Mouse (Mus musculus): Measurements from ENCODE around the gene Ptpn3. TPM values are rescaled to one million over a fixed set of nuclear protein-coding genes. Genes with fewer than 3 reads are reported as not detected.

The Ptpn3 gene
- polyA plus RNA-seq (2012; rRNA removed): 1.1 and 1.2 TPM in 2 replicates

- TF ChIP-seq CTCF (IDR thresholded peaks at IDR 0.05; ENCODE audit: extremely low read depth, insufficient read depth, insufficient read length, insufficient replicate concordance): no peak
- no peak for TF ChIP-seq POLR2A (IDR thresholded peaks at IDR 0.05; ENCODE audit: low read depth, low read length)
- H3K27ac ChIP-seq (ENCODE audit: insufficient read depth, low read length): peak within 1 kb of the TSS; percentile 53
- peak in 1 of 2 experiments; percentile 14 for DNase-seq (ENCODE audit: low read depth in 1 of 2, low spot score in 2 of 2)
- peaks cover 11% of the 10 kb centered on the region for H3K27me3 ChIP-seq (ENCODE audit: control insufficient read depth, insufficient read depth, low read length)
- no peaks in the 10 kb centered on the region for H3K4me1 ChIP-seq (ENCODE audit: control insufficient read depth, insufficient read depth, insufficient read length)
- H3K36me3 ChIP-seq (ENCODE audit: control insufficient read depth, insufficient read depth, low read length): no peaks in the 10 kb centered on the region
- H3K4me3 ChIP-seq (ENCODE audit: extremely low read depth, insufficient read depth, insufficient read length): peak within 1 kb of the TSS; percentile 63
- WGBS: 1% methylated on average over 42 of the region's 42 CpGs
Observed at GRCm38 (mm10) chr4:57301410-57302313, at the start of gene Ptpn3. TSS of gene Ptpn3 (minus strand) at chr4:57301837.

GRCm38 (mm10) chr4:57350541-57350940 is 48.9 kb upstream of the Ptpn3 start:
- H3K4me1 ChIP-seq (ENCODE audit: control insufficient read depth, insufficient read depth, insufficient read length): no peaks in the 10 kb centered on the region
- 60% methylated on average over 2 of the region's 2 CpGs for WGBS
- no peaks in the 10 kb centered on the region for H3K36me3 ChIP-seq (ENCODE audit: control insufficient read depth, insufficient read depth, low read length)
- H3K27ac ChIP-seq (ENCODE audit: insufficient read depth, low read length): no peak overlapping the region
- TF ChIP-seq POLR2A (IDR thresholded peaks at IDR 0.05; ENCODE audit: low read depth, low read length) (no peak), CTCF (IDR thresholded peaks at IDR 0.05; ENCODE audit: extremely low read depth, insufficient read depth, insufficient read length, insufficient replicate concordance) (no peak)
- no peaks in the 10 kb centered on the region for H3K27me3 ChIP-seq (ENCODE audit: control insufficient read depth, insufficient read depth, low read length)
- H3K4me3 ChIP-seq (ENCODE audit: extremely low read depth, insufficient read depth, insufficient read length): no peak overlapping the region
- no peak for DNase-seq (ENCODE audit: low read depth in 1 of 2, low spot score in 2 of 2)

GRCm38 (mm10) chr4:57343996-57344395 is 42.4 kb upstream of the Ptpn3 start:
- TF ChIP-seq POLR2A (IDR thresholded peaks at IDR 0.05; ENCODE audit: low read depth, low read length): no peak
- no peak for TF ChIP-seq CTCF (IDR thresholded peaks at IDR 0.05; ENCODE audit: extremely low read depth, insufficient read depth, insufficient read length, insufficient replicate concordance)
- Histone ChIP-seq H3K27ac (ENCODE audit: insufficient read depth, low read length) (no peak overlapping the region), H3K36me3 (ENCODE audit: control insufficient read depth, insufficient read depth, low read length) (no peaks in the 10 kb centered on the region), H3K27me3 (ENCODE audit: control insufficient read depth, insufficient read depth, low read length) (no peaks in the 10 kb centered on the region), H3K4me1 (ENCODE audit: control insufficient read depth, insufficient read depth, insufficient read length) (no peaks in the 10 kb centered on the region), H3K4me3 (ENCODE audit: extremely low read depth, insufficient read depth, insufficient read length) (no peak overlapping the region)
- no peak for DNase-seq (ENCODE audit: low read depth in 1 of 2, low spot score in 2 of 2)
- 92% methylated on average over 7 of the region's 7 CpGs for WGBS

- Histone ChIP-seq H3K4me1 (ENCODE audit: control insufficient read depth, insufficient read depth, insufficient read length) (no peaks in the 10 kb centered on the region), H3K4me3 (ENCODE audit: extremely low read depth, insufficient read depth, insufficient read length) (no peak overlapping the region), H3K36me3 (ENCODE audit: control insufficient read depth, insufficient read depth, low read length) (no peaks in the 10 kb centered on the region), H3K27me3 (ENCODE audit: control insufficient read depth, insufficient read depth, low read length) (no peaks in the 10 kb centered on the region), H3K27ac (ENCODE audit: insufficient read depth, low read length) (no peak overlapping the region)
- DNase-seq (ENCODE audit: low read depth in 1 of 2, low spot score in 2 of 2): no peak
- no peak for TF ChIP-seq POLR2A (IDR thresholded peaks at IDR 0.05; ENCODE audit: low read depth, low read length)
- TF ChIP-seq CTCF (IDR thresholded peaks at IDR 0.05; ENCODE audit: extremely low read depth, insufficient read depth, insufficient read length, insufficient replicate concordance): no peak
- WGBS: 91% methylated on average over 17 of the region's 17 CpGs
Observed at GRCm38 (mm10) chr4:57338923-57339322, 37.3 kb upstream of the Ptpn3 start.

- no peaks in the 10 kb centered on the region for H3K36me3 ChIP-seq (ENCODE audit: control insufficient read depth, insufficient read depth, low read length)
- H3K27me3 ChIP-seq (ENCODE audit: control insufficient read depth, insufficient read depth, low read length): no peaks in the 10 kb centered on the region
- H3K4me3 ChIP-seq (ENCODE audit: extremely low read depth, insufficient read depth, insufficient read length): no peak overlapping the region
- TF ChIP-seq CTCF (IDR thresholded peaks at IDR 0.05; ENCODE audit: extremely low read depth, insufficient read depth, insufficient read length, insufficient replicate concordance): no peak
- H3K27ac ChIP-seq (ENCODE audit: insufficient read depth, low read length): no peak overlapping the region
- WGBS: 87% methylated on average over 9 of the region's 9 CpGs
- H3K4me1 ChIP-seq (ENCODE audit: control insufficient read depth, insufficient read depth, insufficient read length): no peaks in the 10 kb centered on the region
- no peak for DNase-seq (ENCODE audit: low read depth in 1 of 2, low spot score in 2 of 2)
Observed at GRCm38 (mm10) chr4:57338061-57338460, 36.4 kb upstream of the Ptpn3 start.

GRCm38 (mm10) chr4:57335000-57335666 is 33.5 kb upstream of the Ptpn3 start:
- Histone ChIP-seq H3K4me3 (ENCODE audit: extremely low read depth, insufficient read depth, insufficient read length) (no peak overlapping the region), H3K27me3 (ENCODE audit: control insufficient read depth, insufficient read depth, low read length) (no peaks in the 10 kb centered on the region), H3K27ac (ENCODE audit: insufficient read depth, low read length) (no peak overlapping the region), H3K36me3 (ENCODE audit: control insufficient read depth, insufficient read depth, low read length) (no peaks in the 10 kb centered on the region), H3K4me1 (ENCODE audit: control insufficient read depth, insufficient read depth, insufficient read length) (no peaks in the 10 kb centered on the region)
- WGBS: 81% methylated on average over 9 of the region's 9 CpGs
- TF ChIP-seq CTCF (IDR thresholded peaks at IDR 0.05; ENCODE audit: extremely low read depth, insufficient read depth, insufficient read length, insufficient replicate concordance) (no peak), POLR2A (IDR thresholded peaks at IDR 0.05; ENCODE audit: low read depth, low read length) (no peak)
- no peak for DNase-seq (ENCODE audit: low read depth in 1 of 2, low spot score in 2 of 2)

All from spleen, adult 2 months (tissue).